Mouse (Mus musculus) mesoderm, embryonic 11.5 days (tissue): Measurements from ENCODE around the gene Cog7.

ENCODE experiments used
- DNase-seq: peaks from one replicate; pipeline ENCODE4 v3.0.0-alpha.2; 2012; ENCODE audit warnings: low read depth, low spot score

The Cog7 gene

GRCm38 (mm10) chr7:121899311-121899710 is 82.2 kb downstream of the Cog7 start:
- DNase-seq, result peak; percentile 66

- DNase-seq, result no peak
Measured at GRCm38 (mm10) chr7:121896689-121897088, 84.8 kb downstream of the Cog7 start.

DNA sequence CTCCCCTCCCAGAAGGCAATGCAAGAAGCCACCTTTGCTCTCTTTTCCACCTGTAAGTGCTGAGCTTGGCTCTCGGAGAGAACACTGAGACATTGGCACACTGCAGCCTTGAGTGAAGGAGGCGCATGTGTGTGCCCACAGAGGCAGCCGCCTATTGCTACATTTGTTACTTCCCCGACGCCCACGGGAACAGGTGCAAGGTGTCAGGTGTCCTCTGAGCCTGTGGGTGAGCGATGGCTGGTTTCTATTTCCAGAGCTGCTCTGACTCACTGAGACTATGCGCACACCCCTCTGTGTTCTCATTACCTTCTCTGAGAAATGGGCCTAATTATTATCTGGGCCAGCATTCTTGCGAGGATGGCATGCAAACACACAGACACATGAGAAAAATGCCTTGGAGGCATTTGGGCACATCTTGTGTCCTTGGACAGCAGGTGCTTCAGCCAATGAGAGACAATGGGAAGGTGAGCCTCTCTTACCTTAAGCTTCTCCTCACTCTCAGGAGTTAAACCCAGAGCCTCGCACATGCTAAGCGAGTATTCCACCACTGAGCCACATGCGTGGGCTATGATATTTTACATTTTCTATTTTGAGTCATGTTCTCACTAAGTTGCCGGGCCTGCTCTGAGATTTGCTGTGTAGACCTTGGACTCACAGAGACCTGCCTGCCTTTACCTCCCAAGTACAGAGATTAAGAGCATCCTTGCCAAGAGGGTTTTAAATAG is 90.7 kb downstream of the Cog7 start:
- no peak for DNase-seq

GRCm38 (mm10) chr7:121880246-121880645 is 101.3 kb downstream of the Cog7 start:
- DNase-seq, result no peak

DNA sequence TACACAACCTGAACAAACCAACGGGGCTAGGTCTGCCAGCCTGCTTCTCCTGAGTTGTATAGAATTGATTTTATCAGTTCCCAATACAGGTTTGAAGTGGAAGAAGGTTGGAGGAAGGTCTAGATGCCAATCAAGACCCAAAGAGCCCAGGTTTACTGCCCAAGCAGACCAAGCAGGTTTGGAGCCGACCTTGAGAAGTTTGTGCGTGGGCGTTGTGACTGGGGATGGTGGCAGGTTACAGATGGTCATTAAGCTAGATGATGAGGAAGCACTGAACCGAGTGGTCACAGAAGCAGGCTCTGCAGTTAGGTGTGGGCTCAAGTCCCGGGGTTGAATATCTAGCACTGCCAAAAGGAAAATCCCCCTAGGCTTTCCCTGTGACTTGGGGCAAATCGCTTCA is 106.7 kb downstream of the Cog7 start:
- DNase-seq, result no peak

DNA sequence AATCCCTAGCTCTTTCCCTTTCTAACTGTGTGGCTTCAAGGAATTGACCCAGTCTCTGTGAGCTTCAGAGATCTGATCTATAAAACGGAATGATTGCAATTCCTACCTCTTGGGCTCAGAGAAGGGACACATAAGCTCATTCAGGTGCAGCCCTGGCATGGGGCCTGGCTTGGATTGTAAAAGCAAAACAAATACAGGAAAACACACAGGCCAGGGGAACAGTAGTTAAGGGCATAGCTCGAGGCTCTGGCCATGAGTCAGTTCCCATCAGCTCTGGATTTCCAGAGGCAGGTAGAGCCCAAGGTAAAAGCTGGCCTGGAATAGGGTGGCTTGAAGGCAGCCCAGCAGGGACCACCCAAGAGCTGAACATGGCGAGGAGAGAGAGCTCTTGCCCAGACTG is 107.5 kb downstream of the Cog7 start:
- no peak for DNase-seq

DNA sequence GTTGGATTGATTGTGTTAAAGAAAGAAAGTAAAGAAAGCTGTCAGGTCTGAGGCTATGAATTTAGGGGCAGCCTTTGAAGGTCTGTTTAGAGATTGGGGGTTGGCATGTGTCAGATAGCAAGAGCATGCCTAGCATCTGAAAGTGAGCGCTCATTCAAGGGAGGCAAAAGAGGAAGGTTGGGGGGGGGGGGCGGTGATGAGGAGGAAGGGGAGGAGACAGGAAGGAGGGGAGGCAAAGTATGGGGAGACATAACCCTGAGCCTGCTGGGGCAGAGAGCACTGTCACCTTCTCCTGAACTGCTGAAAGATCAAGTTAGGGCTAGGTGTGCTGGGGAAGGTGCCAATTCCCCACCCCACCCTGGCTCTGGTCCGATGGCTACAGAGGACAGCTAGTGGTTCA is 109.9 kb downstream of the Cog7 start:
- DNase-seq, result no peak

- DNase-seq, result no peak
Measured at GRCm38 (mm10) chr7:121864858-121865585, 116.5 kb downstream of the Cog7 start, which contains the start of gene Scnn1b. Gene Scnn1b (plus strand): TSS chr7:121865038.

DNA sequence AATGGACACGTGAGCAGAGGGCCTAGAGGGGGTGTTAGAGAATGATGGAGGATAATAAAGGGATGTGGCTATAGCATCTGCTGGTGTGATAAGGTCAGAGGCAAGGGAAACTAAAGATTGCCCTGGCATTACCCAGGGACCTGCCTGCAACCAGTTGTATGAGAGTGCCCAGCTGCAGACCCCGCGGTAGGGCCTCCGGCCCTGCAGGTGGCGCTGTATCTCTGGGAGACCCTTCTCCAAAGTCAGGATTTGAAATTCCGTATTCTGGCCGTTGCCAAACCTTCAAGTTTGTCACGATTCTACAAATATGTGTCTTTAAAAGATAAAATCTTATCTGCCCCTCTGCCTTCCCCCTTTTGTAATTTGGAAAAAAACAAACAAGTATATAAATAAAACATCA is 122.6 kb downstream of the Cog7 start:
- no peak for DNase-seq

DNA sequence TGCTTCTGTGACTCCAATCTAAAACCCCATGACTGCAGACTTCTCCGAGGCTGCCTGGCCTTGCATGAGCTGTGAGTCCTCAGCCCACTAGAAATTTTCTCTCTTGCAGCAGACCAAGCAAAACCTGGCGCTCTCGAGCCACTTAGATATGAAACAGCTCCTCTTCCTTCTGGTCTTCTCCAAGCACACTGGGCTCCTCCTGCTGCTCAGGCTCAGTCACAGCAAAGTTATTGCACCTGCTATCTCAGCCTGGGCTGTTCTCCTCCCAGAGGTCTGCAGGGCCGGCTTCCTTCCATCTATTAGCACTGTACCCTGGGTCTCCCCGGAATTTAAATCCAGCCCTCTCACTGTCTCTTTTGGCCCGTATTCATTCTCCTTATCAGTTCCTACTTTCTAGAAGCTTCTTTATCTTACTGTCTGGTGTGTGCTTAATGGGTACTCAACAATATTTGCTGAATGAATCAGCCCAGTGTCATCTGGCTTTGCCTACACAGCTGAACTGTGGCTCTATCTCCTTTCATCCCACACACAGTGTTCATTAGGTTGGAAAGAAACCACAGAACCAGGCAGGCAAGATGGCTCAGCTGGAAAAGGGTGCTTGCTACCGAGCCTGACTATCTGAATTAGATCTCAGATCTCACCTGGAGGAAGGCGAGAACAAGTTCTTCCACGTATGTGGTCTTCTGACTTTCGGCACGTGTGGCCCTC is 124.2 kb downstream of the Cog7 start:
- no peak for DNase-seq

- DNase-seq, result no peak
Measured at GRCm38 (mm10) chr7:121848537-121849168, 132.9 kb downstream of the Cog7 start.

- DNase-seq, result no peak
Measured at GRCm38 (mm10) chr7:121845964-121846363, 135.5 kb downstream of the Cog7 start.

DNA sequence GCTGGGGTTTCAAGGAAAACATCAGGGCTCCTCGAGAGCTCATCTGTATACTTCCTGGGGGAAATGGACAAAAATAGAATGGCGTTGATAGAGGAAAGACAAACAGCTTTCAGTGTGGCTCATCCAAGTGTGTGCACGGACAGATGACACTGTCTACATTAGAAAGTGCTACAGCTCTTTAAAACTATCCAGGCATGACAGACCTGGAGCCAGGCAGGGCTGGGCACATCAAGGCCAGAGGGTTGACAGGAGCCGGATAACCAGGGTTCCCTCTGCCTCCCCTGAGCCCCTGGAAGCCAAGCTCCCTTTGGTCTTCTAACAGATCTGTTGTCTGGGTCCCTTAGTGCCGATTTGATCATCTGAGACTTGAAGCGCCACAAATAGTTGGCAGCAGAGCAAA is 139.3 kb downstream of the Cog7 start:
- no peak for DNase-seq

- no peak for DNase-seq
Measured at GRCm38 (mm10) chr7:121840810-121841209, 140.7 kb downstream of the Cog7 start.

DNA sequence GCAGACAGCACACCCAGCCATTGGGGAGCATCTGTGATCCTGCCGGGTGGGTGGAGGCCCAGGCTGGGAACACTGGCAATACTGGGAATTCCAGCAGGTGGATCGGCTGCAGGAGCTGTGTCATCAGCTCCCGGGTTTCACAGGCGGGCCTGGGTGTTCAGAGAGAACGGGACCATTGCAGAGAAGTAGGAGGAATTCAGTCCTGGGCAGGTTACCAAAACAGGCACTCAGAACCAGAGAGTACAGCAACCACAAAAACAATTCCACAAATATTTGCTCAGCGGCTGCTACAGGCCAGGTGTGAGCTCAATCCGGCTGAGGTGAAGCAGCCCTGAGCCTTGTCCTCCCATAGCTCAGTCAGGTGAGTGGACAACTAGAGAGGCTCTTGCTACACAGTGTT is 144.7 kb downstream of the Cog7 start:
- DNase-seq, result no peak

DNA sequence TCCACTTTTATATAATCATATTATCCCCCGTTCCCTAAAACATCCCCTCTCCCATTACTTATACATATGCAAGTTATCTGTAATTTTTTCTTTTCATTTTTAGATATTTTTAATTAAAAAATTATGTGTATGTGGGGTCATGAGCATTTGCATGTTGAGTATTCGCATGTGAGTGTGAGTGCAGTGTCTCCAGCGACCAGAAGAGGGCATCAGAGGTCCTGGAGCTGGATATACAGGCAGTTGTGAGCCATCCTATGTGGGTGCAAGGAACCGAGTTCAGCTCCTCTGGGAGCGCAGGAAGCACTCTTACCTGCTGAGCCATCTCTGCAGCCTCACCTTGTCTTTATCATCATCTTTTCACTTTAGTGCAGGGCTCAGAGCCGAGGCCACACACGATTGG is 146.1 kb downstream of the Cog7 start:
- no peak for DNase-seq
